Mouse (Mus musculus): Measurements from ENCODE around the gene Hid1.

The Hid1 gene

DNA sequence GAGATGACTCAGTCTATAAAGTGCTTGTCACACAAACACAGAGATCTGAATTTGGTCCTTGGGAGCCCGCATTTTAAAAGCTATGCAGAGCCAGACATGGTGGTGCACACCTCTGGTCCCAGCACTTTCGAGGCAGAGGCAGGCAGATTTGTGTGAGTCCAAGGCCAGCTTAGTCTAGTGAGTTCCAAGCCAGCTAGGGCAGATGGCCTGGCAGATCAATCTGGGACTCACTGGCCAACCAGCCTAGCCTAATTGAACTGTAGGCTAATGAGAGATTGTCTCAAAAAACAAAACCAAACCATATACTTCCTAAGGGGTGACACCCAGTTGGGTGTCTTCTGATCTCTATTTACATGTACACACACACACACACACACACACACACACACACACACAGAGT lies 26.3 kb downstream of the Hid1 start:
- in situ Hi-C loops (cut with MboI, MseI), result no loop called here

DNA sequence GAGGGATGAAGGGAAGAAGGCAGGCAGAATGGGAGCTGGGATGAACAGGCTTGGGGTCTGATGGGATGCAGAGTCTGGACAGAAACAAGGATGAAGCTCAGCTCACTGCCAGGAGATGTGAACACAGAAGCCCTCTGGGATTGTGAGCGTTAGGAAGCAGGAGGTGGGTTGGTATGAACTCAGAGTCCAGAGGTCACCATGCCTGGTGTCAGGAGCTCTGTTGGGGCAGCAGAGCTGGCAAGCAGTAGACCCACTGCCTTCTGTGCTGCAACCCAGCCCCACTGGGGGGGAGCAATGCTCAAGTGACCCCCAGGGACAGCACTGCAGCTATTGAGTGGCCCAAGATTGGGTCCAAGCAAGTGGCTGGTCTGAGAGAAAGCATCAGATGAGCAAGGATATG lies 29.7 kb downstream of the Hid1 start:
- in situ Hi-C loops (cut with MboI, MseI), result no loop called here

DNA sequence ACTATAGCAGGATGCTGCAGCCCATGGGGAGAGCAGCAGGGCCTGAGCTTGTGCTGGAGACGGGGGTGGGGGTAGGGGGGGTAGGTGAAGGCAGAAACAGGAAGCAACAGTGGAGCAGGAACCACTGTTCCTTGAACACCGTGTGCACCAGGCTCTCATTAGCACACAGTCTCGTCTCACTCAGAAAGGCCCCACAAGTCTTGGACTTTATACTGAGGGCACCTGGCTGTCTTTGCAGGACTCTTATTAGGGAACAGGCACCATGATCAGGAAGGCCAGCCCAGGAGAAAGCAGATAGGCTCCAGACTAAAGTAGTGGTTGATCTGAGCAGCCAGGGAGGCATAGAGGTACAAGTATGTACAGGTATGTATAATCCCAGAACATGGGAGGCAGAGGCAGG lies 30.2 kb downstream of the Hid1 start:
- in situ Hi-C loops (cut with MboI, MseI), result no loop called here

DNA sequence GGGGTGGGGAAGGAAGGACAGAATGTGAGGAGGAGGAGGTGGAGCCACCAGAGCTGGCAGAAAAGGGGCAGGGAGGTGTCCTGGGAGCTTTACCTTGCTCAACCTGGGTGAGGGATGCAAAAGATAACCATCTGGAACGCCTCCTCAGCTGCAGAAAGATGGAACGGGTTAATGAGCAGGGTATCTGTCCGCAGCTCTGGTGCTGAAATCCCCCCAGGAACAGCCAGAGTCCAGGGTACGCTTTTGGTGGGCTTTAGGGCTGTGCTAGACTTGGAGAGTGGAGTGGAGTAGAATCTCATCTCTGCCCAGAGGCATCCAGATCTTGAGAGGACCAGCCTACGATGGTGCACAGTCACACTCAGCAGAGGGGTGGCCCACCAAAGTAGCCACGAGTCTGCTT lies 31.4 kb downstream of the Hid1 start:
- in situ Hi-C loops (cut with MboI, MseI), result no loop called here

DNA sequence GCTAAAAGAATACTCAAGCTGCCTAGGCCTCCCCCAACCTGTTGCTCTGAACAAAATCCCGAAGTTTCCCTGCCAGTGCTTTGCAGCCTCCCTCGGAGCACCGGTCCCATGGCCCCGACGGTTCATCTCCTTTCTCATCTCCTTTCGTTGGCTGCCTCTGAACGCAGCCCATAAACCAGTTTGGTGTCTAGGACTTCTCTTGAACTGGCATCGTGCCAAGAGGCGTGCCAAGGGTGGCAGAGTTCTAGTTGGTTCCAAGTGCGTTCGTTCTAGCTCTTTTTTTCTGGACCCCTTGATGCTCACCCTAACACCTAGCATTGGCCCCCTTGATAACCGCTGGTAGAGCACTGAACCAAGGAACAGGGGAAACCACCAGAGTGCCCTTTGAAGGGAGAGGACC lies 32.3 kb downstream of the Hid1 start:
- in situ Hi-C loops (cut with MboI, MseI), result no loop called here

DNA sequence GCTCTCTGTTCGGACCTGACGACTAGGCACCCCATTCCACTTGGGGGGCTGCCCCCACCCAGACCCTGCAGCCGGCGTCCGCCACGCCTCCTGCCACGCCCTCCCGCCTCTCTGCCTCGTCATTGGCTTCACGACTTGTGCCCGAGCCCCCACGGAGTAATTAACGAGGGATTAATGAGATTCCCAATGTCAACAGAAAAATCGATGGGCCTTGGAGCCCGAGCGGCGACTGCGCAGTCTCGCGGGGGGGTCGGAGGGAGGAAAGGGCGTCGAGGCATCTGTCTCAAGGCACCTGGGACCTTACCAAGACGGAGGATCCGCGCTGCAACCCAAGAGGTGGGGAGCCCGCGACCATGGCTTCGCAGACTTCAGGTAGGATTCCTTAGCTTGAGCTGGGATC lies 33.0 kb downstream of the Hid1 start, which contains the start of gene Otop3:
Gene Otop3 (plus strand): TSS at position 201 of the 400 bp plus-strand sequence.
- in situ Hi-C loops (cut with MboI, MseI), result no loop called here

DNA sequence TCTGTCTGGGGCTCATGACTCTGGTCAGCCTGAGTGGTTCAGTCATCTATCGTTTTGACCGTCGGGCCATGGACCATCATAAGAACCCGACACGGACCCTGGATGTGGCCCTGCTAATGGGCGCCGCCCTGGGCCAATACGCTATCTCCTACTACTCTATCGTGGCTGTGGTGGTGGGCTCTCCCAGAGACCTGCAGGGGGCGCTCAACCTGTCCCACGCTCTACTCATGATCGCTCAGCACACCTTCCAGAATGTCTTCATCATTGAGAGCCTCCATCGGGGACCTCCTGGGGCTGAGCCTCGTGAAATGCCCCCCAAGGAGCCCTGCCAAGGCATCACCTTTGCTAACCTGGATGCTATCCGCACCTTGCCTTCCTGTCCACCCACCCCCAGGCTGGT lies 38.2 kb downstream of the Hid1 start:
- in situ Hi-C loops (cut with MboI, MseI), result no loop called here

DNA sequence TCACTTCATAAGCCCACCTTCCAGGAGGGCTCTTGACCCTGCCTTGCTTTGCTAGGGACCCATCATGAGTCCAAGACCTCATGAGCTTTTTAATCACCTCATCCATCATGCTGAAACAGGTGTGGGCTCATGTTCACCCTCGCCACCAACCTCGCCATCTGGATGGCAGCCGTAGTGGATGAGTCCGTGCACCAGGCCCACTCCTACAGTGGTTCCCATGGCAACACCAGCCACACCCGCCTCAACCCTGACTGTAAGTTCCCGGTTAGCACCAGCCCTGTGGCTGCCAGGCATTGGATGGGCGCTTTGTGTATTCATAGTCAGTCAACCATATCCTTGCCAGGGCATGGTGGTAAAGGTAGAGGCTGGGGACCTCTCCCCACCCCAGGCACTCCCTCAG lies 40.8 kb downstream of the Hid1 start:
- in situ Hi-C loops (cut with MboI, MseI), result no loop called here

DNA sequence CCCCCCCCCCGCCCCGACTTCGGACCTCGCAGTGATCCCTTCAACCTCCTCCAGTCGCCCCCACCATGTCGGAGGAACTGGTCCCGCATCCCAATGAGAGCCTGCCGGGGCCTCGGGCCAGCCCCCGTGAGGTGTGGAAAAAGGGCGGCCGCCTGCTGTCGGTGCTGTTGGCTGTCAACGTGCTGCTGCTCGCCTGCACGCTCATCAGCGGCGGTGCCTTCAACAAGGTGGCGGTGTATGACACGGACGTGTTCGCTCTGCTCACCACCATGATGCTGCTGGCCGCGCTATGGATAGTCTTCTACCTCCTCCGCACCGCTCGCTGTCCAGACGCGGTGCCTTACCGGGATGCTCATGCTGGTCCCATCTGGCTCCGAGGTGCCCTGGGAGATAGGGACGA lies 44.2 kb downstream of the Hid1 start:
- in situ Hi-C loops (cut with MboI, MseI), result no loop called here

DNA sequence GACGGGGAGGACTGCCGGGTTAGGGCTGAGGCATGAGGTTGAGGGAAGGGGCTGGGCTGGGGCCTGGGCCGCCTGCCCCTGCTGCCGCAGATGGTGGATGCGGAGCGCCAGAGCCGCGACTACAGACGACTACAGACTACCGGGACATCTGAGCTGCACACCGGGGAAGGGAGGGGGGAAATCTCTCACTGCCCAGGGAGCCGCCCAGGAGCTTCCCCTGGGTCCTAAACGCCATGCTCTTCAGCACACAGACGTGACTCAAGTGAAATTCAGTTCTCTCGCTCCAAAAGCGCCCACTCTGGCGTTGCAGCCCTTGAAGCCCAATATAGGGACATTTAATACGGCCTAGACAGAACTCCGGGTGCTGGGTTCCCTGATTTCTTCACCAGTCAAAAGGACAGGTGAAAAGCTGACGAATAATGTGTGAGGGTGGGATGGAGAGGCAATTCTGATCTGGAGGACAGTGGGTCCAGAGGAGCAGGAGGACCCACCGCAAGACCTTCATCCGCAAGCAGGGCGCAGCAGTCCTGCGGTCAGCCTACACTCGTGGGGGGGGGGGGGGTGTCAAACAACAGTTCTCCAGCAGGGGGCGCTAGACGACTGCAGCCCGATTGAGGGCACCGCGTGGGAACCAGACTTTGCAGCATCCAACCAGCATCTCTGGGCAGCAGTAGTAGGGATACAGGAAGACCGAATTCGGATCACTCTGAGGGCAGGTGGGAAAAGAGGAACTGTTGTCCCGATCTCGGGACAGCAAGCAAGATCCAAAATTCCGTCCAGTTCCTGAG lies 45.5 kb downstream of the Hid1 start, which contains the start of gene Ush1g:
Gene Ush1g (minus strand): TSS at position 136 of the 788 bp plus-strand sequence.
- in situ Hi-C loops (cut with MboI, MseI), result no loop called here

DNA sequence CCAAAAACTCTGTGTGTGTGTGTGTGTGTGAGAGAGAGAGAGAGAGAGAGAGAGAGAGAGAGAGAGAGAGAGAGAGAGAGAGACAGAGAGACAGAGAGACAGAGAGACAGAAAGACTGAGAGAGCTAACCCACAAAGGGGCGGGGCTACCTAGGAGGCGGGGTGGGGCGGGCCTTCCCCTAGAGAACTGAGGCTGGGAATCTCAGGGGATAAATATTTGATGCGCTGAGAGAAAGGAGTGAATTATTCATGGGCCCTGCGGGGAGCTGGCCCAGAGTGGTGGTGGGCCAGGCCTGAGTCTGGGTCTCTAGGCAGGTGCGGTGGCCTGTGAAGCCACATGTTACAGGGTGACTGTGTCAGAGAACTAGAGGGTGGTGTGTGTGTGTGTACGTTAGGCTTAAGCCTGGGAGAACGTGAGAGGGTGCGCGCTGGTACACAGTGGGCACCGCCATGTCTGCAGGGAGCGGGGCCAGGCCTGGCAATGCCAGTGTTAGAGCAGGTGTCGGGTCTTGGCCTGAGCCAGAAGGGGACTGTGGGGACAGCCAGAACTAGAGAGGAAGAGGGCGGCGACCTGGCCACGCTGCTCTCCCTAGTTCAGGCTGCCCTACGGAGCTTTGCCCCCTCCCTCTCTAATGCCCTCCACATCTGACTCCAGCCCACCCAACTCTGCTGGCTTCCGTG lies 47.7 kb downstream of the Hid1 start:
- in situ Hi-C loops (cut with MboI, MseI), result loop anchor here (5.0 kb wide), 1 partner anchor 37 kb away; no protein-coding TSS in a partner anchor

DNA sequence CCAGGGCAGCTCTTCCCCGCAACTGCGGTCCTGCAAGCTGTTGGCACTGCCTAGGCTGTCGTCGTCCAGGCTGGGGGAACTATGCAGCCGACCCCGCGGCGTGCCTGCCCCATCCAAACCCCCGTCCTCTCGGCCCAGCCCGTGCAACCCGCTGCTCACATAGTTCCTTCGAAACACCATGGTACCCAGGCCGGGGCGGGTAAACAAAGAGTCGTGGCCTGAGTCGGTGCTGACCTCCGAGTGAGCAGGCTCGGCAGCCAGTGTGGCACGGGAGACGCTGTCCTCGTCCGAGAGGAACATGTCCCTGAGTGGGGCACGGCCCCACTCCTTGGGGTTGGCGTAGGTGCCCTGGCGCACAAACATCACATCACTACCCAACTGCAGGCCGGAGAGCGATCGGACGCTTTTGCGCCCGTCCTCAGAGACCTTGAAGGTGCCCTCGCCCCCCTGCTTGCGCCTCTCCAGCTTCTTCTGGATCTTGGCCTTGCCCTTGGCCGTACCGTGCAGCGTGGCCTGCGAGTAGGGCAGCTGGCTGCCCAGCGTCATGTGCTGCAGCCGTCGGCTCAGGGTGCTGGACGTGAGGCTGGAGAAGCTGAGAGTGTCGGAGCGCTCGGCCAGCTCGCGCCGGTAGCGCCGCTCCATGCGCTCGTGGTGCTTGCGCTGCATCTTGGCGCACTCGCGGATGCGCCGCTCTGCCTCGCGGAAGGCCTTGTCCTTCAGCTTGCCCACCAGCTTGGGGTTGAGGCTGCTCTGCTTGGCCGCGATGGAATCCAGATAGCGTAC lies 49.1 kb downstream of the Hid1 start:
- in situ Hi-C loops (cut with MboI, MseI), result loop anchor here (5.0 kb wide), 1 partner anchor 39 kb away; no protein-coding TSS in a partner anchor

DNA sequence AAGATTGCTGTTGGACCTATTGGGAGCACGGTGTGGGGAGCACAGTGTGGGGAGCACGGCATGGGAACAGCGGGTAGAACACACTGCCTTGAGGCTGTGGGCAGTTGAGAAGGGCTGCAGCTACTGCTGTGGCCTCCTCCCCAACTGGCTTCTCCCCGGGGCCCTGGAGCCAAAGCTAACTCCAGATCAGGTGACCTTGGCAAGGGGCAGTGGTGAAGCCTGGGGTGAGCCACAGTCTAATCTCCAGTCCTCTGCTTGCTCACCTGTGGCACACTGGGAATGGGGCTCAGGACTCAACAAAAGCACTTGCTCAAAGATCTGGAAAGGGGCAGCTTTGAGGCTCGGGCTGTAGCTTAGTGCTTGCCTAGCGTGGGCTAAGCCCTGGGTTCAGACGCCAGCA lies 50.4 kb downstream of the Hid1 start:
- in situ Hi-C loops (cut with MboI, MseI), result loop anchor here (5.0 kb wide), 1 partner anchor 40 kb away; no protein-coding TSS in a partner anchor

DNA sequence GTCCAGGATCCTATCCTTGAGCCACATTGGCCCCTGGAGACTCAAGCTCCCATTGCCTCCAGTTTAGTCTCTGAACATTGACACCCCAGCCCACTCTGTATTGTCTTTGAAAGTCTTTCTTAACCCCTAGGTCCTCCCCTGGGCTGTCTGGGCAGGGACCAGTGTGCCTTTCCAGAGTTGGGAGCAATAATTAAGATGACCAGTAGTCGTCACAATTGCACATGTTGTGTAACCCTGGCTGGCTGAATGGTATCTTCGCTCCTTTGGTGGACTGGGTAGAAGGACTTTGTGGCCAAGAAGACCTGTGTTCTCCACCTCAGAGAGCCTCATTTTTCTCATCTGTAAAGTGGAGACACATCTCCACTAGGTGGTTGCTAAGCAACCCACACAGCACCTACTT lies 53.3 kb downstream of the Hid1 start:
- in situ Hi-C loops (cut with MboI, MseI), result no loop called here

DNA sequence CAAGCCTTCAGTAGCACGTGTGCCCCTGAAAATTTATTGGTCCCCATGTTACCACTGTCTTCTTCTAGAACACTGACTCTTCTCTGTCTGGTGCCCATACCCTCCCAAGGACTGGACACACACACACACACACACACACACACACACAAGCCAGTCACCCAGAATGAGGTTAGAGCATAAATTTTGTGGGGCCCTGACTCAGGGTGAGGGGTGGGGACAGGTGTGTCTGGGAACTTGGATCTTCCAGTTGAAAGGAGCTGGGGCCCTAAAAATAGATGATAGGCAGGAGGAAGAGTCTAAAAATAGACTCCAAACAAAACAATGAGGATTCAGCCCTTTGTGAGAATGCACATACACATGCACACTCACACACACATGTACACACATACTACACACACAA lies 58.8 kb downstream of the Hid1 start:
- in situ Hi-C loops (cut with MboI, MseI), result no loop called here

DNA sequence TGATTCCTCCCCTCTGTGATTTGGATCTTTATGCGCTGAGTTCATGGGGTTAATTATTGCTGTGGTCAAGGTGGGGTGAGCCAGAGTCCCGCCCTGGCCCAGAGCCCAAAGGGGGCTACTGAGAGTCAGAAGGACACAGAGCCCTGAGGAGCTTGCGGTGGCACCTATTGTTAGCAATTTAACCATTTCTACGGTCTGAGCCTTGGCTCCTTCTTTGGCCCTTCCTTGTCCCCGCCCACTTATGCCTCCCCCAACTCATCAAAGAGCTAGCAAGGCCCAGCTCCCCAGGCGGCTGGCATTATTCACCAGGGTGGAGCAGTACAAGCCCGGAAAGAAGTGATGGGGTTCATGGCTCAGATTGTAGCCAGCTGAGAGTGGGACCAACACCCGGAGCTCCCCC lies 60.7 kb downstream of the Hid1 start, which contains the start of gene Otop2:
Gene Otop2 (plus strand): TSS at position 301 of the 400 bp plus-strand sequence.
- in situ Hi-C loops (cut with MboI, MseI), result no loop called here

DNA sequence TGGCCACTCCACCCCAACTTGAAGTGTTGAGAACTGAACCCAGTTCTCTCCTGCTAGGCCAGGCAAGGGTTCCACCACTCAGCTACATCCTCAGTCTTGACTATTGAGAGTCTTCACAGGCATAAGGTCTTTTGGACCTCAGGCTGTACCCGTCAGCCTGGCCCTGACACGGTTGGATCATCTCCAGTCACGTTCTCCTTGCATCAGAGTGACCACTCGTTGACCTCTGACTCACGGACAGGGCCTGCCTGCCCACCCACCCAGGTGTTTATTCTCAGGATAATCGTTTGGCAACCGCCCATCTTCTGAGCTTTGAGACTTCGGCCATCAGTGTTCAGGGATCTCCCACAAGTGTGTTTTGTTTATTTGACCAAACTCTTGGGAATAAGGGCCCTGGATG lies 64.4 kb downstream of the Hid1 start:
- in situ Hi-C loops (cut with MboI, MseI), result no loop called here

DNA sequence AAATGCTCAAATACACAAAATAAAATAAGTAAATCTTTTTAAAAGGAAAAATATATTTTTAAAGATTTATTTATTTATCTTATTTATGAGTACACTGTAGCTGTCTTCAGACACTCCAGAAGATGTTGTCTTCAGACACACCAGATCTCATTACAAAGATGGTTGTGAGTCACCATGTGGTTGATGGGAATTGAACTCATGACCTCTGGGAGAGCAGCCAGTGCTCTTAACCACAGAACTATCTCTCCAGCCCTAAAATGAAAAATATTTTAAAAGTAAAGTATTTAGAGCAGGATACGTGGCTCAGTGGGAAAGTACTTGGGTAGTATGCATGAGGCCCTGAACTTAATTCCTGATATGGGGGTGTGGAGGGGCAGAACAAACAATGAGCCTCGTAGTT lies 66.2 kb downstream of the Hid1 start:
- in situ Hi-C loops (cut with MboI, MseI), result no loop called here

DNA sequence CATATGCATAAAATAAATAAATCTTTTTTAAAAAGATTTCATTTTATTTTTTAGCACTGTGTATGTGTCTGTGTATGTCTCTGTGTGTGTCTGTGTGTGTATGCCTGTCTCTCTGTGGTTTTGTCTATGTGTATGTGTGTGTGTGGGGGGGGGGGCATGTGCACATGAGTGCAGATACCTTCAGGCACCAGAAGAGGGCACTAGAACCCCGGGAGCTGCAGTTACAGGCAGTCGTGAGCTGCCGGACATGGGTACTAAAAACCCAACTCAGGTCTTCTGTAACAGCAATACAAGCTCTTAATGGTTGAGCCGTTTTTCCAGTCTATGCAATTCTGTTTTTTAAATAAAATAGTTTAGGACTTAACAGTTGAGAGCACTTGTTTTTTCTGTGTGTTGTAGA lies 66.8 kb downstream of the Hid1 start:
- in situ Hi-C loops (cut with MboI, MseI), result no loop called here

DNA sequence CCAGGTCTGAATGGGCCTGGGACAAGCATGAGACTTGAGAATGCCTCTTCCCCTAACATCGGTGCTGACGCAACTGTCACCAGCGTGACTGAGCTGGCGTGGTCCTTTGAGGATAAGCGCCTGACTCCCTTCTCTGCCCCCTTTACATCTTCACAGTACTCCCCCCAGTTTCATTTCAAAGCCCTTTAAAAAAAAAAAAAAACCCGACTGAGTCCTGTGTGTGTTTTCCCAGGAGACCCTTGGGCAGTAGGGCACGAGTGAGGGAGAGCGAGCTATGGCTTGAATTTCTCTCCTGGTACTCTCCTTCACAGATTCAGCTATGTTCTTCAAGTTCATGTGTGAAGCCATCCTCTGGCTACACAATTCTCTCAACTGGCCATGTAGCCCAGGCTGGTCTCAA lies 69.4 kb downstream of the Hid1 start:
- in situ Hi-C loops (cut with MboI, MseI), result no loop called here

Measured in regulatory T cell (primary cell).